Mouse (Mus musculus): ENCODE results near the gene Acads.
"Not testable (repeated sequence)": the region's sequence is repeated elsewhere in the genome, so short reads cannot be mapped to it uniquely, and the experiment has no call there.

The Acads gene

GRCm38 (mm10) chr5:115149675-115150459 is 30.7 kb upstream of the Acads start:
- DNase-seq = no peak

- DNase-seq = not testable (repeated sequence)
Observed at GRCm38 (mm10) chr5:115148872-115149271, 29.7 kb upstream of the Acads start.

- DNase-seq = no peak
Observed at GRCm38 (mm10) chr5:115148378-115148777, 29.2 kb upstream of the Acads start.

- no peak for DNase-seq
Observed at GRCm38 (mm10) chr5:115147388-115147787, 28.2 kb upstream of the Acads start.

- DNase-seq = no peak
Observed at GRCm38 (mm10) chr5:115146747-115147130, 27.6 kb upstream of the Acads start.

- no peak for DNase-seq
Observed at GRCm38 (mm10) chr5:115145976-115146746, 27.0 kb upstream of the Acads start.

- no peak for DNase-seq
Observed at GRCm38 (mm10) chr5:115145253-115145968, 26.3 kb upstream of the Acads start.

GRCm38 (mm10) chr5:115144471-115144870 is 25.3 kb upstream of the Acads start:
- no peak for DNase-seq

- peak; percentile 51 to 56 for DNase-seq
Observed at GRCm38 (mm10) chr5:115143552-115143951, 24.4 kb upstream of the Acads start.

GRCm38 (mm10) chr5:115142166-115142697 is 23.1 kb upstream of the Acads start:
- no peak for DNase-seq

- no peak for DNase-seq
Observed at GRCm38 (mm10) chr5:115140726-115141125, 21.6 kb upstream of the Acads start.

GRCm38 (mm10) chr5:115139124-115139523 is 20.0 kb upstream of the Acads start:
- no peak for DNase-seq

- peak; percentile 88 to 94 for DNase-seq
Observed at GRCm38 (mm10) chr5:115134234-115135165, 15.4 kb upstream of the Acads start, which contains the start of gene Unc119b. Gene Unc119b, minus strand, starts transcription at chr5:115134975.

GRCm38 (mm10) chr5:115133358-115134066 is 14.4 kb upstream of the Acads start:
- DNase-seq = no peak

GRCm38 (mm10) chr5:115132465-115132864 is 13.3 kb upstream of the Acads start:
- no peak for DNase-seq

GRCm38 (mm10) chr5:115129328-115129727 is 10.2 kb upstream of the Acads start:
- DNase-seq = no peak

GRCm38 (mm10) chr5:115127421-115128179 is 8.5 kb upstream of the Acads start:
- peak in 1 of 2 experiments; percentile 60 for DNase-seq

- DNase-seq = no peak
Observed at GRCm38 (mm10) chr5:115126578-115127312, 7.6 kb upstream of the Acads start.

- DNase-seq = peak; percentile 88 to 92
Observed at GRCm38 (mm10) chr5:115125211-115125871, 6.2 kb upstream of the Acads start.
